Mouse (Mus musculus) brown adipose tissue, adult 24 weeks (tissue): ENCODE measurements around the gene Trp53i11. TPM values are rescaled to one million over a fixed set of nuclear protein-coding genes. Genes with fewer than 3 reads are reported as not detected.

Source experiments
- H3K27ac ChIP-seq: fragments of 200-500 bp; replicated peaks from 2 replicates; pipeline ENCODE4 v1.5.1; 2012; ENCODE audit warnings: low read depth, mild to moderate bottlenecking, low read length
- H3K4me1 ChIP-seq: fragments of 200-500 bp; 2 replicates; pipeline ENCODE4 v1.6.1; 2012; ENCODE audit warnings: low read length, mixed read lengths; ENCODE audit not compliant: control insufficient read depth, insufficient read depth, insufficient read length
- H3K4me3 ChIP-seq: fragments of 200-500 bp; 2 replicates; pipeline ENCODE4 v1.5.1; 2012; ENCODE audit warnings: low read depth, mild to moderate bottlenecking, low read length, moderate library complexity; ENCODE audit not compliant: insufficient read depth
- polyA plus RNA-seq: library from polyadenylated mRNA; stranded (reverse); fragments of >200 nt; gene quantifications from 2 replicates; pipeline ENCODE4 v1.2.4, GENCODE M21; 2012; ENCODE audit not compliant: missing spikeins, insufficient read depth, insufficient read length

Trp53i11 gene
- polyA plus RNA-seq, 1 experiment = 7.6 TPM

- no peak overlapping the region for H3K4me3 ChIP-seq
- peaks cover 6% of the 10 kb centered on the region; the same call in 1 of the 2 replicates for H3K4me1 ChIP-seq
- H3K27ac ChIP-seq = no peak overlapping the region
Measured at GRCm38 (mm10) chr2:93202782-93203181, 15.4 kb downstream of the Trp53i11 start.

- no peak overlapping the region for H3K27ac ChIP-seq
- H3K4me3 ChIP-seq = no peak overlapping the region
- peaks cover 6% of the 10 kb centered on the region; the same call in 1 of the 2 replicates for H3K4me1 ChIP-seq
Measured at GRCm38 (mm10) chr2:93203682-93204081, 16.3 kb downstream of the Trp53i11 start.

DNA sequence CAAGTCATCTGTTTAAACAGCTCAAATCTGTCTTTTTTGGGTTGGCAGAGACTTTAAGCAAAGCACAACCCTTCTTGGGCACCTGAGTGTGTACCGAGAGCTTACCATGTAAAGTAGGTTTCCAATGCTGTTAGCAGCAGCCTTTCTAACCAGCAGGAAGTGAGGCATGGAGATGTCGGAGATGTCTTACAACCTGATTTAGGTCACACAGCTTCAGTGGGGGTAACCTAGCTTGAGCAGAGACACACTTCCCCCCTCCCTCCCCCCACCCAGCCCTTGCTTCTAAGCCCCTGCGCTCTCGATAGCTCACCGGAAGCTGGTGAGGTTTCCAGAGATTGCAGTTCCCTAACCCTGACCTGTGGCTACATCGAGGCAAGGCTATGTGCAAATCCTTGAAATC is 17.2 kb downstream of the Trp53i11 start:
- peaks cover 6% of the 10 kb centered on the region; the same call in 1 of the 2 replicates for H3K4me1 ChIP-seq
- no peak overlapping the region for H3K27ac ChIP-seq
- no peak overlapping the region for H3K4me3 ChIP-seq

GRCm38 (mm10) chr2:93206126-93206525 is 18.8 kb downstream of the Trp53i11 start:
- H3K27ac ChIP-seq = no peak overlapping the region

GRCm38 (mm10) chr2:93212386-93212785 is 25.0 kb downstream of the Trp53i11 start:
- H3K4me1 ChIP-seq = peaks cover 7% of the 10 kb centered on the region
- H3K27ac ChIP-seq = no peak overlapping the region
- H3K4me3 ChIP-seq = no peak overlapping the region

More at GRCm38 (mm10) chr2:93206126-93206525, 18.8 kb downstream of the Trp53i11 start:
- H3K4me1 ChIP-seq = no peaks in the 10 kb centered on the region; the same call in 1 of the 2 replicates
- H3K4me3 ChIP-seq = no peak overlapping the region

DNA sequence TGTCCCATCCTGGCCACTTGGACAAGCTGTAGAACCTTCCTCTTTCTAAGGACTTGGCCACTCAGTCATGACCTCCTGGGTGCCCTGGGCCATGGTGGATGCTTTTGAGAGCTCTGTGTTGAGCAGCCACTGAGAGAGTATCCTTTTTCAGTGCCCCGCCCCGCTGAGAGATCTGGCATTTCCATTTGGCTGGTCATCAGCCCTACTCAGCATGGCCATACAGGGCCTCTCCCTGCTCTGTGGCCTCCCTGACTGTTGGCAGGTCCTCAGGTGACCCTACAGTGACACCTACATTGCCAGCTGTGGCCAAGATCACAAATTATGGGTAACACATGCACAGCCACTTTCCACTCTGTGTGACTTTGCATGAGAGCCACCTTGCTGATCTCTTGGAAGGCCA is 25.5 kb downstream of the Trp53i11 start:
- Histone ChIP-seq H3K27ac (no peak overlapping the region), H3K4me3 (no peak overlapping the region), H3K4me1 (peaks cover 12% of the 10 kb centered on the region)

- Histone ChIP-seq H3K27ac (no peak overlapping the region), H3K4me1 (peaks cover 14% of the 10 kb centered on the region), H3K4me3 (no peak overlapping the region)
Measured at GRCm38 (mm10) chr2:93214192-93214591, 26.8 kb downstream of the Trp53i11 start.

DNA sequence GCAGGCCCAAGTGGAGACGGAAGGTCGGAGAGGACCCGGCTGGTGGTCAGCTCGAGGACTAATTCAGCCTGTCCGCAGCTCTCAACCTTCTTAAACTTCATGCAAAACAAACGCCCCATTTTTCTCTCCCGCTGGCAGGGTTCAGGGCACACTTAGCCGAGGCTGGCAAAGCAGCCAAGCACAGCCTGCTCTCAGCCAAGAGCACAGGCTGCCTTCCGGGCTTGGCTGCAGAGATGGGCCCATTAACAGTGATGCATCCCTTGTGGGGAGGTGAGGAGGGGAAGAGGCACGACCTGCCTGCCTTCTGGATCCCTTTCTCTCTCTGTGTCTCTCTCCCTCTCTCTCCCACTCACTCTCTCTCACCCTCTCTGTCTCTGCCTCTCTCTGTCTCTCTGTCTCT is 28.4 kb downstream of the Trp53i11 start:
- Histone ChIP-seq H3K4me1 (peaks cover 14% of the 10 kb centered on the region), H3K4me3 (no peak overlapping the region), H3K27ac (no peak overlapping the region)

- Histone ChIP-seq H3K27ac (no peak overlapping the region), H3K4me3 (no peak overlapping the region), H3K4me1 (peaks cover 14% of the 10 kb centered on the region)
Measured at GRCm38 (mm10) chr2:93217015-93217414, 29.7 kb downstream of the Trp53i11 start.

DNA sequence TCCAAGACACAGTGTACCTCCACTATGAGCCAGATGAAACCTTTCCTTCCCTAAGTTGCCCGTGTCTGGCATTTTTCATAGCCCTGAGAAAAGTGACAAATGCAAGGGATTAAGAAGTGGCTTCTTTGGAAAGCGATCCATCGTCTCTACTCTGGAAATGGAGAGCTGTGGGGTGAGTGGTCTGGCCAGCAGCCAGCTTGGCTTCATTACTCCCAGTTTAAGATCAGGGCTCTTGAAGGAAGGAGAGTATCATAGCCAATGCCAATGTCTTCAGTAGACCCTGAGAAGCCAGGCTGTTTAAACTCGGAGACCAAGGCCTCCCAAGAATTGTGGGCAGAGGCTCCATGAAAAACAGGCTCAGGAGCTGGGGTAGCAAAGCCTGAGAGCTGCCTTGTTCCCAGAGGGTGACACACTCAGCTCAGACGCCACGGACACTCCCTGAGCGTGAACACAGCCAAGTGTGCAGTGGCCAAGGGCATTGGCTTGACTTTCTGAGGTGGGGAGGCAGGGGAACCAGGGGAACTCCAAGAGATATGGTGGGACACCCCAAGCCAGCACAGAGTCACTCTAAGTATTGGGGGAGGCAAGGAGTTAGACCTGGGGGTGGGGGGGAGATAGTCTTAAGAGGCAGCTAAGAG is 31.1 kb downstream of the Trp53i11 start:
- Histone ChIP-seq H3K4me1 (peaks cover 14% of the 10 kb centered on the region), H3K27ac (peak overlapping the region; percentile 18; the same call in 1 of the 2 replicates), H3K4me3 (no peak overlapping the region)

DNA sequence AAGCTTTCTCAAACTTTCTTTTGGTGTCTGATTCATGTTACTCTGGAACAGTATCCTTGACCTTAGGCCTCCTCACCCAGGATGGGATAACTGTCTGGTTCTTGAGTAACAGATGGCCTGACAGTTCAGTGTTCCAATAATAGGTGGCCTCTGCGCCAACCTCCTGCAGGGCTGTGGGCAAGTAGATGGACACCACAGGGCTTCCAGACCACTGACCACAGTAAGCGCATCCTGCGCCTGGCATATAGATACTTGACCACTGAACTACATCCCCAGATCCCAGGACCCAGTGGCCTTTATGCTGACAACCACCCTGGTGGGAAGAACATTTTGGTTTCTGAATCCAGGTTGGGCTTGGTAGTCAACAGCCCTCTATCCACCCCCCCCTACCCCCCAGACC is 32.2 kb downstream of the Trp53i11 start:
- Histone ChIP-seq H3K4me3 (no peak overlapping the region), H3K27ac (no peak overlapping the region), H3K4me1 (peaks cover 13% of the 10 kb centered on the region)

DNA sequence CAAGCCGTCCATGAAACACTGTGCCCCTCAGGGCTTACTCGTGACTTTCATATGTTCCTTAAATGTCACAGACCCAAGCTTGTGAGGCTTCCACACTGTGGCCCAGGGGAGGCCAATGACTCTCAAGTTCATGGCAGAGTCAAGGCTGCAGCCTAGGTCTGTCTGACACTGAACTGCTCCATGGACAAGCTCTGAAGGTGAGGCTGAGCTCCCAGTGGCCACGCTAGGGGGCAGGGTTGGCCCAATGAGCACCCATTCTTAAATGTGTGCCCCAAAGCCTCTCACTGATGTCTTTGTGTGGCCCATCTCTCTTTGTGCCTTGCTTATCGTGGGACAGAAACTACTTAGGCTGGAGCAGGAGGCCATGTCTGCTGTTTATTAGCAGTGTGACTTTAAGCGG is 33.1 kb downstream of the Trp53i11 start:
- Histone ChIP-seq H3K4me3 (no peak overlapping the region), H3K4me1 (peaks cover 11% of the 10 kb centered on the region), H3K27ac (no peak overlapping the region)

DNA sequence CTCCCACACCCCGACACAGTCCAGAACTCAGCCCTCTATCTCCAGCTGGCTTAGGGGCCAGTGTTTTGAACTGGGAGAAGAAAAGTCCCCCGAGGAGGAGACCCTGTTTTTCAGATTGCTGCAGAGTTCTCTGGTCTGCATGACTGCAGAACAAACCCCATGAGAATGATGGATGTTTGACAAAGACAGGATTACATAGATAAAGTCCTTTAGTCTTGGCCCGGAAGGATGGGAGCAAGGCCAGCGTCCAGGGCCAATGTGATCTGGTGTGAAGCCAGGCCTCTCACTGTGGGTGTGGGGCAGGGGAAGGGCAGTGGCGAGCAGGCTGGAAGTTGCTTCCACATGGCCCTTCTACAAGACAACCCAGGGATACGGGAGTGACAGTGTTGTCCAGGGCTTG is 36.1 kb downstream of the Trp53i11 start:
- Histone ChIP-seq H3K27ac (no peak overlapping the region), H3K4me3 (no peak overlapping the region), H3K4me1 (peaks cover 15% of the 10 kb centered on the region)

DNA sequence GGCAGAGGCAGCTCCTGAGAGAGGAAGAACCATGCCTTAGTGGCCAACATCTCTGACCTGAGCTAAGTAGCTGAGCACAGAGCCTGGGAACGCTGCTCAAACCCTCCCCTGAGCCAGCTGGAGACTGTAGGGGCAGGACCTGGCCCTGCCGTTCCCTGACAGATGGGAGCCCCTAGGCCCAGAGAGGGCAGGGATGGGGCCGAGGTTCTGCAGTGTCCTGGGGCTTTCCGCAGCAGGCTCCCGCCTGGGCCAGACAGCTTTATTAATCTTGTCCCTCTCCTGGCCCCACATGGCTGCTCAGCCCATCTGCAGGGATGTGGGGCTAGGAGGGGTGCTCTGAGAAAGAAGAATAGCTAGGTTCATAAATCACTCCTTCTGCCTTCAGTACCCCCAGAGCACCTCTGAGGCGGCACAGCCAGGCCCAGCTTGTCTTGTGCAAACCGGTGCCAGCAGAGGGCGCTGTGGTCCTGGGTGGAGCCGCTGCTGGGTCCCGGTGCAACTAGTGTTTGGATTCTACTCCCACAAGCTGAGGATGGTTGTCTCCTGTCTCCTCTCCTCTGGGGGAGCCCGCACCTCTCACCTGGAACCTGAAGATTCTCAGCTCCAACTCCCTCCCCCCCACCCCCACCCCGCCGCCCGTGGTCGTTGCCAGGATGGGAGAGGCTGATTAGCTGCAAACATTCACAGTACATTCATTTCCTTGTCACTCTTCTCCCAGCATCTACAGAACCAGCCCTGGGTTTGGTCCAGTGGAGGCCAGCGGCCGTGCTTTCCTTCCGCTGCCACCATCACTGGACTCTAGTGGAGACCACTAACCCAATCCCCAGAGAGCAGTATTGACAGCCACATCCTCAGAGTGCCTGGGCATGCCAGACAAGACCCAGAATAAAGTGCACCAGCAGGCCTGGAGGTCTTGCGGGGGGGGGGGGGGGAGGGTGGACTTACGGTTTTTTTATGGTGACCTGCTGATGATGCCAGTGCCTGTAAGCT is 39.6 kb downstream of the Trp53i11 start:
- H3K4me1 ChIP-seq = peaks cover 27% of the 10 kb centered on the region
- no peak overlapping the region for H3K4me3 ChIP-seq
- no peak overlapping the region for H3K27ac ChIP-seq

DNA sequence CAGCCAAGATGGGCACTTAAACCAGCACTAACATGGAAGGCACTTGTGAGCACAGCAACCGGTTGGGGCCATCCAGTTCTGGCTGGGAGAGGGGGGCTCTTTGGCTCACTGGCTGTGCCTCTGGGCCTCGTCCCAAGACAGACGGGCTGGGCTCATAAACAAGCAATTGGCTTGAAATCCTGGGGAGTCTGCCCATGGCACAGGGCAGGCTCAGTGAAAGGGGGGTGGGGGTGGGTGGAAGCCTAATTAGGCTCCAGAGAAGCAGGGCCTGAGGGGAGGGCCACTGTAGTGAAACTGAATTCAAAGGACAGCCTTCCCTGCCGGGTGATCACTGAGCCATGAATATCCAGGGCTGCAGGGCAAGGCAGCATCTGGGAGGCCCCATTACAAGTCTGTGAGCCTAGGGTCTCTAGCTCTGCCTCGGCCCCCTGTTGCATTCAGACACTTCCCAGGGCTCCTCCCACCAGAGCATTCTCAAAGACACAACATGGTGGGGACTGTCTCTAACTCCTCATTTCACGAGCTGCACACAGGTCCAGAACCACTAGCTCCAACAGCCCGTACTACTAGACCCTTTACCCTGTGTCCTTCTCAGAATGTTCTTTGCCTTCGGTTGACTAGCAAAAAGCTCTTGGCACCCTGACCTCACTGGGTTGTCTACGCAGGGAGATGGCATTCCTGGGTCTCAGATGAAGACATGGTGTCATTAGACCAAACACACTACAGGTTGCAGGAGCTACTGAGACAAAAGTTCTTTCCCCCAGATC is 40.5 kb downstream of the Trp53i11 start:
- H3K4me3 ChIP-seq = no peak overlapping the region
- peaks cover 30% of the 10 kb centered on the region for H3K4me1 ChIP-seq
- H3K27ac ChIP-seq = peak overlapping the region; percentile 15
